Mouse (Mus musculus) intestine, postnatal 0 days (tissue): ENCODE data around the gene Dcaf8. TPM values are rescaled to one million over a fixed set of nuclear protein-coding genes. Genes with fewer than 3 reads are reported as not detected.

Experiments used
- ATAC-seq: fragments of 200-750 bp; cut with Nextera tagmentation; 2 replicates; pipeline ENCODE4 v1.8.0; 2017; ENCODE audit warnings: mild to moderate bottlenecking, moderate TSS enrichment, moderate library complexity
- H3K27ac ChIP-seq: fragments of 300-500 bp; sonication (generic); 2 replicates; pipeline ENCODE4 v1.5.1; 2014; ENCODE audit warnings: mild to moderate bottlenecking, low read depth, low read length, moderate library complexity
- H3K27me3 ChIP-seq: fragments of 300-500 bp; sonication (generic); replicated peaks from 2 replicates; pipeline ENCODE4 v1.6.1; 2014; ENCODE audit warnings: low read length, mixed read lengths; ENCODE audit not compliant: control insufficient read depth, insufficient read depth
- H3K36me3 ChIP-seq: fragments of 300-500 bp; sonication (generic); 2 replicates; pipeline ENCODE4 v1.6.1; 2014; ENCODE audit warnings: mild to moderate bottlenecking, moderate library complexity; ENCODE audit not compliant: control insufficient read depth, insufficient read depth
- H3K4me1 ChIP-seq: fragments of 300-500 bp; sonication (generic); replicated peaks from 2 replicates; pipeline ENCODE4 v1.6.1; 2014; ENCODE audit warnings: antibody characterized with exemption, low read length, mixed read lengths; ENCODE audit not compliant: control insufficient read depth, insufficient read depth
- H3K4me2 ChIP-seq: fragments of 300-500 bp; sonication (generic); replicated peaks from 2 replicates; pipeline ENCODE4 v1.6.1; 2014; ENCODE audit warnings: low read depth, mild to moderate bottlenecking, moderate library complexity
- H3K4me3 ChIP-seq: fragments of 300-500 bp; sonication (generic); 2 replicates; pipeline ENCODE4 v1.5.1; 2014; ENCODE audit warnings: low read depth, low read length
- H3K9ac ChIP-seq: fragments of 300-500 bp; sonication (generic); 2 replicates; pipeline ENCODE4 v1.6.1; 2014; ENCODE audit warnings: mild to moderate bottlenecking, low read depth, low read length
- H3K9me3 ChIP-seq: fragments of 300-500 bp; sonication (generic); 2 replicates; pipeline ENCODE4 v1.6.1; 2016; ENCODE audit warnings: mixed run types; ENCODE audit not compliant: control insufficient read depth
- CTCF ChIP-seq: sonication (generic); IDR thresholded peaks from 2 replicates; pipeline ENCODE4 v1.5.1; 2016; ENCODE audit warnings: low read depth, mild to moderate bottlenecking, control low read depth, antibody characterized with exemption, moderate library complexity
- WGBS: fragments of 180-500 bp; shearing (Covaris S2); extraction: QIAGEN DNeasy Blood & Tissue Kit; methylation state at CpG from one replicate; pipeline ENCODE4 v1.1.7; 2014; 5-methylcytosine and 5-hydroxymethylcytosine counted together
- polyA plus RNA-seq: library from polyadenylated mRNA; unstranded; fragments of >200 nt; fragmentation: Nextera tagmentation; extraction: Ambion mirVana; gene quantifications from 2 replicates; pipeline ENCODE4 v1.2.1, GENCODE M21; 2015

Gene Dcaf8
- polyA plus RNA-seq, 1 experiment from 2014 or later, result 48.6 TPM

- peaks cover 69% of the 10 kb centered on the region for H3K36me3 ChIP-seq
- H3K27ac ChIP-seq, result no peak overlapping the region
- ATAC-seq, result no peak
- no peak overlapping the region for H3K4me2 ChIP-seq
- H3K4me1 ChIP-seq, result no peaks in the 10 kb centered on the region
- no peaks in the 10 kb centered on the region for H3K9me3 ChIP-seq
- TF ChIP-seq CTCF, result no peak
- H3K27me3 ChIP-seq, result no peaks in the 10 kb centered on the region
- WGBS, result 82% methylated on average over 3 of the region's 3 CpGs
- H3K9ac ChIP-seq, result no peak overlapping the region
- no peak overlapping the region for H3K4me3 ChIP-seq
Measured at GRCm38 (mm10) chr1:172197146-172197545, 49.3 kb downstream of the Dcaf8 start.

- no peak for TF ChIP-seq CTCF
- no peak for ATAC-seq
- no peaks in the 10 kb centered on the region for H3K4me1 ChIP-seq
- H3K27ac ChIP-seq, result no peak overlapping the region
- H3K4me2 ChIP-seq, result no peak overlapping the region
- no peaks in the 10 kb centered on the region for H3K9me3 ChIP-seq
- WGBS, result 81% methylated on average over 5 of the region's 5 CpGs
- H3K36me3 ChIP-seq, result peaks cover 64% of the 10 kb centered on the region
- no peaks in the 10 kb centered on the region for H3K27me3 ChIP-seq
- no peak overlapping the region for H3K4me3 ChIP-seq
- H3K9ac ChIP-seq, result no peak overlapping the region
Measured at GRCm38 (mm10) chr1:172197851-172198250, 50.0 kb downstream of the Dcaf8 start.

- TF ChIP-seq CTCF, result no peak
- H3K36me3 ChIP-seq, result peaks cover 64% of the 10 kb centered on the region
- no peak overlapping the region for H3K4me2 ChIP-seq
- H3K27ac ChIP-seq, result no peak overlapping the region
- H3K4me1 ChIP-seq, result no peaks in the 10 kb centered on the region
- H3K27me3 ChIP-seq, result no peaks in the 10 kb centered on the region
- no peak for ATAC-seq
- H3K9me3 ChIP-seq, result no peaks in the 10 kb centered on the region
- H3K4me3 ChIP-seq, result no peak overlapping the region
- H3K9ac ChIP-seq, result no peak overlapping the region
- WGBS, result 88% methylated on average over 8 of the region's 8 CpGs
Measured at GRCm38 (mm10) chr1:172198316-172198715, 50.4 kb downstream of the Dcaf8 start.

- H3K4me3 ChIP-seq, result no peak overlapping the region
- H3K27me3 ChIP-seq, result no peaks in the 10 kb centered on the region
- TF ChIP-seq CTCF, result no peak
- H3K9ac ChIP-seq, result no peak overlapping the region
- 83% methylated on average over 4 of the region's 4 CpGs for WGBS
- ATAC-seq, result no peak
- H3K27ac ChIP-seq, result no peak overlapping the region
- no peak overlapping the region for H3K4me2 ChIP-seq
- H3K36me3 ChIP-seq, result peaks cover 58% of the 10 kb centered on the region
- H3K9me3 ChIP-seq, result no peaks in the 10 kb centered on the region
- H3K4me1 ChIP-seq, result no peaks in the 10 kb centered on the region
Measured at GRCm38 (mm10) chr1:172198996-172199395, 51.1 kb downstream of the Dcaf8 start.

GRCm38 (mm10) chr1:172200161-172200560 lies 52.3 kb downstream of the Dcaf8 start:
- H3K4me1 ChIP-seq, result no peaks in the 10 kb centered on the region
- 34% methylated on average over 5 of the region's 5 CpGs for WGBS
- no peak for TF ChIP-seq CTCF

GRCm38 (mm10) chr1:172200871-172201447 lies 53.1 kb downstream of the Dcaf8 start:
- Histone ChIP-seq H3K36me3 (peaks cover 39% of the 10 kb centered on the region), H3K4me2 (no peak overlapping the region), H3K9me3 (no peaks in the 10 kb centered on the region), H3K27me3 (no peaks in the 10 kb centered on the region), H3K9ac (no peak overlapping the region), H3K4me1 (no peaks in the 10 kb centered on the region), H3K27ac (no peak overlapping the region), H3K4me3 (no peak overlapping the region)
- no peak for TF ChIP-seq CTCF
- 58% methylated on average over 7 of the region's 7 CpGs for WGBS
- no peak for ATAC-seq

More at GRCm38 (mm10) chr1:172200161-172200560, 52.3 kb downstream of the Dcaf8 start:
- H3K4me2 ChIP-seq, result no peak overlapping the region
- no peak for ATAC-seq
- H3K9ac ChIP-seq, result no peak overlapping the region
- H3K27ac ChIP-seq, result no peak overlapping the region
- H3K27me3 ChIP-seq, result no peaks in the 10 kb centered on the region
- no peak overlapping the region for H3K4me3 ChIP-seq
- H3K9me3 ChIP-seq, result no peaks in the 10 kb centered on the region
- H3K36me3 ChIP-seq, result peaks cover 46% of the 10 kb centered on the region
